Mouse (Mus musculus) CD4-positive naive resting alpha-beta T cell, adult 76 days (primary cell): ENCODE data around the gene Gzmc. TPM values are rescaled to one million over a fixed set of nuclear protein-coding genes. Genes with fewer than 3 reads are reported as not detected.

Experiments used
- total RNA-seq: library from RNA; stranded (reverse); gene quantifications from one replicate; pipeline ENCODE4 v1.2.4, GENCODE M21; 2023

Gzmc gene
- not detected for total RNA-seq

GRCm38 (mm10) chr14:56234556-56234955 lies at the start of gene Gzmc:
Gzmc (minus strand) TSS chr14:56234656.

DNA sequence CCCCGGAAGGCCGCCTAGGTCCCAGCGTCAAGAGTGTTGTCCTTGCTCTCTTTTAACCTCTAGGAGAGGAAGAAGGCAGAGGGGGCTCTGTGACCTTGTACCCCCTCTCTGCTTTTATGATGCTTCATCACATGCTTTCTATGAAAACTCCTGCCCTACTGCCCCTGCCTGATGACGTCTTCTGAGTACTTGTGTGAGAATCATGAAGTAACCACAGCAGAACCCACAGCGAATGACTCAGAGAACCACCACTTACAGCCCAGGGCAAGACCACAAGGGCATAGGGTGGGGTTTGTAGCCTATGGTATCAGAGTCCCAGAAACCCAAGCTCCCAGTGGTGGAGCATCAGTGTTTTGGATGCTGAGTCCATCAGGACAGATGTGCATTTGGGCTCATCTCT lies 27.7 kb upstream of the Gzmc start, which contains the start of gene Gzmb:
TSS of gene Gzmb (minus strand) at position 108 of the 400 bp plus-strand sequence.

GRCm38 (mm10) chr14:56211317-56211716 lies 23.1 kb downstream of the Gzmc start, which contains the start of gene Gzmf:
Gzmf (minus strand) TSS chr14:56211417.

Other genes starting within 250 kb of the Gzmc start
- not detected for gene Mcpt1, start 216.7 kb downstream of the Gzmc start, total RNA-seq
- not detected for gene Mcpt9, start 204.2 kb downstream of the Gzmc start, total RNA-seq
- gene Mcpt2, start 192.6 kb downstream of the Gzmc start, total RNA-seq = not detected
- not detected for gene Mcpt4, start 172.3 kb downstream of the Gzmc start, total RNA-seq
- gene Mcpt8, start 149.4 kb downstream of the Gzmc start, total RNA-seq = 0.73 TPM
- not detected for gene Ctsg, start 132.1 kb downstream of the Gzmc start, total RNA-seq
- gene Gzme, start 114.0 kb downstream of the Gzmc start, total RNA-seq = not detected
- not detected for gene Gzmd, start 102.0 kb downstream of the Gzmc start, total RNA-seq
- not detected for gene Gzmg, start 75.1 kb downstream of the Gzmc start, total RNA-seq
- gene Gzmn, start 60.1 kb downstream of the Gzmc start, total RNA-seq = not detected
- gene Gzmf, start 23.2 kb downstream of the Gzmc start, total RNA-seq = not detected
- gene Gzmb, start 27.6 kb upstream of the Gzmc start, total RNA-seq = 3.6 TPM
- not detected for gene Atp12a, start 130.4 kb upstream of the Gzmc start, total RNA-seq
- 0.29 TPM for gene Rnf17, start 167.9 kb upstream of the Gzmc start, total RNA-seq